Mouse (Mus musculus) bone marrow, adult 2 months (tissue): ENCODE data around the gene Aspdh. TPM values are rescaled to one million over a fixed set of nuclear protein-coding genes. Genes with fewer than 3 reads are reported as not detected.

Source experiments
- H3K27ac ChIP-seq: fragments of 200-500 bp; 2 replicates; pipeline ENCODE4 v1.5.1; 2012; ENCODE audit warnings: low read depth, mild to moderate bottlenecking, control low read depth, inconsistent platforms, low read length; ENCODE audit not compliant: control insufficient read depth, poor library complexity, insufficient read depth
- H3K4me1 ChIP-seq: fragments of 200-500 bp; 2 replicates; pipeline ENCODE4 v1.6.1; 2011; ENCODE audit warnings: low read length; ENCODE audit not compliant: control insufficient read depth, insufficient read depth
- H3K4me3 ChIP-seq: fragments of 200-500 bp; replicated peaks from 2 replicates; pipeline ENCODE3; 2011; ENCODE audit warnings: mild to moderate bottlenecking, low read depth, low read length, control low read depth; ENCODE audit not compliant: control insufficient read depth
- CTCF ChIP-seq: fragments of 200-500 bp; IDR thresholded peaks from 2 replicates; pipeline ENCODE4 v1.5.1; 2011; ENCODE audit warnings: low read length, control low read depth; ENCODE audit not compliant: control insufficient read depth, insufficient read depth
- POLR2A ChIP-seq: fragments of 200-500 bp; IDR thresholded peaks from 2 replicates; pipeline ENCODE4 v1.6.1; 2011; ENCODE audit warnings: low read depth, mild to moderate bottlenecking, control low read depth, low read length, borderline replicate concordance; ENCODE audit not compliant: control insufficient read depth
- WGBS: fragments of 180-500 bp; shearing (Covaris S2); methylation state at CpG from one replicate; pipeline ENCODE4 v1.1.7; 2018; 5-methylcytosine and 5-hydroxymethylcytosine counted together
- polyA plus RNA-seq: library from polyadenylated mRNA; stranded (reverse); fragments of >200 nt; gene quantifications from 2 replicates; pipeline ENCODE4 v1.2.4, GENCODE M21; 2011; ENCODE audit warnings: low replicate concordance; ENCODE audit not compliant: missing spikeins, insufficient read depth, insufficient read length

The Aspdh gene
- polyA plus RNA-seq, 1 experiment = not detected

DNA sequence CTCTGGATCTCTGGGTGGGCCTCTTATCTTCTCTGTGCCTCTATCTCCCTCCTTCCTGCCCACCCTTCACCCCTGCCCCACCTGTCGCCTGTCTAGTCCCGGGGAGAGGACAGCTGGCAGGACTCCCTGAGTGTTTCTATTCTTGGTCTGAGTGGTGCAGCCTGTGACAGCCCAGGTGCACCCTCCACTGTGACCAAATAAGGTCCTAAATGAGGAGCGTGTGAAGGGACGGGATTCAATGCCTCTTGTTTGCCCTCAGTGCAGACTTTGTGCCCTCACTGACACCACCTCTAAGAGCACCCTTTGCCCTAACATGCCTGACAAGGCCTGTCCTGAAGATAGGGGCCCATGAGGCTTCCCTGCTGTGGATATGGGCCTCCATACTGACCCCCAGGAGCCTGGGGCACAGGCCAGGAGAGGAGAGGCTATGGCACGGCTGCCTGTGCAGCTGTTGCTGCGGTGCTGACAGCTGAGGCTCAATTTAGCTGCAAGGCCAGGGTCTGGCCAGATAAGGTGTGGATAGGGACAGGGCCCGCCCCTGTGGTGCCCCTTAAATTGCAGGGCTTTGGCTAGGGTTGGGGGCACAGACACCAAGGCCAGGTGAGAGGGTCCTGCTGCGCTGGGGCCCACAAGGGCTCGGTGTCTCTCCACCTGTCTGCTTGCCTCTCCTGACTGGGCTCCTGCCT is 7.9 kb downstream of the Aspdh start:
- TF ChIP-seq POLR2A = no peak
- TF ChIP-seq CTCF = no peak
- Histone ChIP-seq H3K4me3 (no peak overlapping the region), H3K4me1 (peaks cover 1% of the 10 kb centered on the region), H3K27ac (no peak overlapping the region)
- 46% methylated on average over 9 of the region's 9 CpGs for WGBS

DNA sequence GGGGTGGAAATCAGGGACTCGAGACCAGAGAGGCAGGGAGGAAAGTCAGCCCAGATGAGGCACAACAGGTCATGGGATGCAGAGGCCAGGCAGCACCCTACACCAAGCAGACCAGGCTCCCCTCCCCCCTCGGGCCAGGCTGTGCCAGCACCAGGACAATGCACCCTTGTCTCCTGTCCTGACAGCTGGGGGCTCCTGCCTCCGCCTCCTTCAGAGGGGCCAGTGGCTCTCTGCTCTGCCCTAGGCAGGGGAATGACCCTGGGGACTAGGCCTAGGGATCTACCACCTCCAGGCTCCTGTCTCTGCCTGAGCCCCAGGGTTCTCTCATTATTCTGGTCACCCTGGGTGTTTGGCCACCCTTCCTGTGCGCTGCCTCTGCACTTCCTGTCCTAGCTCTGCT is 9.2 kb downstream of the Aspdh start:
- H3K4me3 ChIP-seq = no peak overlapping the region

DNA sequence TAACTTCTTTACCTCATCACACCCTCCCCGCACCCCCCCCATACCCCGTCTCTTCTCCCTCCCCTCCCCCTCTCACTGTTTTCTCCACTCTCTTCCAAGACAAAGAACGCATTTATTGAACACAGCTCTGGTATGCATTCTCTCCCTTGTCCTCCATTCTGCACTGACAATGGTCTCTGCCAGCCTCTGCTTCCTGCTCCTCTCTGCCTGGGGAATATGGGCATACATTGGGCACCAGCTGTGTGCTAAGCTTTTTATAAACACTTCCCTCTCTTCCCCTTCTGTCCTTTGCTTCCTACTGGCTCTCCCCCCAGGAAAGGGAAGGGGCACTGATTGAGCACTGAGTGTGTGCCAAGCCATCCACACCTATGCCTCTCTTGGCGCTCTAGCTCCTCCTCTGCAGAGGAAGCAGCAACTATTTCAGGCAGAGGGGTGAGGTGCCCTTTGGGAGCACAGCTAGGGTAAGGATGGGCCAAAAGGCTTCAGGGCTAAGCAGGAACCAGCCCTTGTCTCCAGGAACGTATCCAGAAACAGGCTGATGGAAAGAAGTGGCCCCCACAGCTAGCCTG is 9.9 kb downstream of the Aspdh start:
- no peak overlapping the region for H3K4me3 ChIP-seq
- TF ChIP-seq POLR2A = no peak
- no peak for TF ChIP-seq CTCF
- H3K27ac ChIP-seq = no peak overlapping the region
- WGBS = 26% methylated on average over 5 of the region's 5 CpGs
- H3K4me1 ChIP-seq = peaks cover 1% of the 10 kb centered on the region

More for the DNA sequence above, 9.2 kb downstream of the Aspdh start:
- WGBS = 37% methylated on average over 4 of the region's 4 CpGs
- no peak for TF ChIP-seq POLR2A
- TF ChIP-seq CTCF = no peak
- Histone ChIP-seq H3K4me1 (peaks cover 1% of the 10 kb centered on the region), H3K27ac (no peak overlapping the region)

DNA sequence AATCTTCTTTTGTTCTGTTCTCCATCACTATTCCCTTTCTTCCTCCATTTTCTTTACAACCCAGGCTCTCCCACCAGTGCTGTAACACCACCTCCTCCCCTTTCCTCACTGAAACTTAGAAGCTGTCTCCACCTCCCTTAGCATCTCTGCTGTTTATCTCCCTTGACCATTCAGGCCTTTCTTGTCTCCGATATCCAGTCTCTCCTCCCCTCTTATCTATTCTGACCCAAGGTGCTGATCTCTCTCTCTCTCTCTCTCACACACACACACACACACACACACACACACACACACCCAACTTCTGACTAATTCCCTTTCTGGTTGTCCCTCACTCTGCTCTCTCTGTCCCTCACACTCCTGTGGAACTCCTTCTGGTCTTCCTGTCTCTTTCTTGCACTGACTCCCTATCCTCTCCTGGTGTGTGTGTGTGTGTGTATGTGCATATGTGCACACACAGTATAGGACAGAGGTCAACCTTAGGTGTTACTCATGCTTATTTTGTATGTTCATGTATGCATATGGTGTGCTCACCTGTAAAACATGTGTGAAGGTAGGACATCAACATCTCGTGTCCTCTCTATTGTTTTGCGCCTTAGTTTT is 17.7 kb downstream of the Aspdh start:
- Histone ChIP-seq H3K27ac (peak overlapping the region; percentile 61; the same call in 1 of the 2 replicates), H3K4me1 (peaks cover 9% of the 10 kb centered on the region), H3K4me3 (no peak overlapping the region)
- 61% methylated on average over 3 of the region's 3 CpGs for WGBS
- TF ChIP-seq POLR2A = no peak
- no peak for TF ChIP-seq CTCF

DNA sequence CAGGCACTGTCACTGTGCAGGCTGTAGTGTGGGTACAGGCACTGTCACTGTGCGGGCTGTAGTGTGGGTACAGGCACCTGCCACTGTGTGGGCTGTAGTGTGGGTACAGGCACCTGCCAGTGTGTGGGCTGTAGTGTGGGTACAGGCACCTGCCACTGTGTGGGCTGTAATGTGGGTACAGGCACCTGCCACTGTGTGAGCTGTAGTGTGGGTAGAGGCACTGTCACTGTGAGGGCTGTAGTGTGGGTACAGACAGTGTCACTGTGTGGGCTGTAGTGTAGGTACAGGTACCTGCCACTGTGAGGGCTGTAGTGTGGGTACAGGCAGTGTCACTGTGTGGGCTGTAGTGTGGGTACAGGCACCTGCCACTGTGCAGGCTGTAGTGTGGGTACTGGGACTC is 18.9 kb downstream of the Aspdh start:
- 89% methylated on average over 1 of the region's 1 CpGs for WGBS
- no peak overlapping the region for H3K27ac ChIP-seq
- H3K4me3 ChIP-seq = no peak overlapping the region
- peaks cover 9% of the 10 kb centered on the region for H3K4me1 ChIP-seq
- no peak for TF ChIP-seq POLR2A
- TF ChIP-seq CTCF = no peak

DNA sequence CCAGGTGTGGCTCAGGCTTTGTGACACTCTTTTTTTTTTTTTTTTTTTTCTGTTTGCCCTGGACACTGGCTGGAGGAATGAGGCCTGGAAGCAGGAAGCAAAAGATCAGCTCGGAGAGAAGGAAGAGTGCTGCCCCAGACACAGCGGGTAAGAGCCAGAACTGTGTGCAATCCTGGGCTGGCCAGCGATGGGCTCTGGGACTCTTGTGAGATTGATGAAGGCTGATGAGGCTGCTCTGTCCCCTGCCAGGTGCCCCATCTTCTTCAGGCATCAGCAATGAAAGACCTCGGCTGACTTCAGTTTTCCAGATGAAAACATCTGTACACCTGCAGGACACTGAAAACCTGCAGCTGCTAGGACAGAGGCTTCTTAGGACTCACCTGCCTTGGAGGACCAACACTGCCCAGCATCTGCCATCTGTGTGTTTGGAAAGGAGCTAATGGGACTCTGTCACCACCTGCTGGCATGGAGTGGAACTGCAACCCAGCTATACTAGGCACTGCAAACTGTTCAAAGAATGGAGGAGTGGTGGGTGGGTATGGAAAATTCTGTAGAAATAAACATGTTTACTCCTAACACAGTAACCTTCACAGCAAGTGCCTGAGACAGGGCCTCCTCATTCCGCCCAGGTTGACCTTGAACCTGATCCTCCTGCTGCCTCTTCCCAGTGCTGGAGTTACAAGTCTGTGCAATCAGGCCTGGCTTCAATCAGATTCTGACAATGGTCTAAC is 19.8 kb downstream of the Aspdh start:
- Histone ChIP-seq H3K4me3 (no peak overlapping the region), H3K27ac (0 out of 2 replicates have a peak overlapping the region, but pooled peaks have one; percentile 11), H3K4me1 (peaks cover 9% of the 10 kb centered on the region)
- peak; percentile 99 for TF ChIP-seq CTCF
- no peak for TF ChIP-seq POLR2A
- 41% methylated on average over 5 of the region's 5 CpGs for WGBS

DNA sequence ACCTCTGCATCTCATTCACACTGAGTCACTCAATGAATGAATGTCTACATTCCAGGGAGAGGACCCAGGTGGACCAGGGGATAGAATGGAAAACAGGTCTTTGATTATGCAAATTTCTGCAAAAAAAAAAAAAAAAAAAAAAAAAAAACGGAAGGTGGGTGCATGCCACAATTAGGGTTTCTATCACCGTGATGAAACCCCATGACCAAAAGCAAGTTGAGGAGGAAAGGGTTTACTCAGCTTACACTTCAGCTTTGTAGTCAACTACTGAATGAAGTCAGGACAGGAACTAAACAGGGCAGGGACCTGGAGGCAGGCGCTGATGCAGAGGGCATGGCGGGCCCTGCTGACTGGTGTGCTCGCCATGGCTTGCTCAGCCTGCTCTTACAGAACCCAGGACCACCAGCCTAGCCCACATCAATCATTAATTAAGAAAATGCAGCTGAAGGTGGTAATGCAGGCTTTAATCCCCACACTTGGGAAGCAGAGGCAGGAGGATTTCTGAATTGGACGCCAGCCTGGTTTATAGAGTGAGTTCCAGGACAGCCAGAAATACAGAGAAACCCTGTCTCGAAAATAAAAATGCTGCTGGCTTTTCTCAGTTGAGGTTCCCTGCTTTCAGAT is 20.5 kb downstream of the Aspdh start:
- WGBS = 66% methylated on average over 7 of the region's 7 CpGs
- Histone ChIP-seq H3K27ac (no peak overlapping the region), H3K4me3 (no peak overlapping the region), H3K4me1 (peaks cover 9% of the 10 kb centered on the region)
- TF ChIP-seq CTCF (no peak), POLR2A (no peak)

DNA sequence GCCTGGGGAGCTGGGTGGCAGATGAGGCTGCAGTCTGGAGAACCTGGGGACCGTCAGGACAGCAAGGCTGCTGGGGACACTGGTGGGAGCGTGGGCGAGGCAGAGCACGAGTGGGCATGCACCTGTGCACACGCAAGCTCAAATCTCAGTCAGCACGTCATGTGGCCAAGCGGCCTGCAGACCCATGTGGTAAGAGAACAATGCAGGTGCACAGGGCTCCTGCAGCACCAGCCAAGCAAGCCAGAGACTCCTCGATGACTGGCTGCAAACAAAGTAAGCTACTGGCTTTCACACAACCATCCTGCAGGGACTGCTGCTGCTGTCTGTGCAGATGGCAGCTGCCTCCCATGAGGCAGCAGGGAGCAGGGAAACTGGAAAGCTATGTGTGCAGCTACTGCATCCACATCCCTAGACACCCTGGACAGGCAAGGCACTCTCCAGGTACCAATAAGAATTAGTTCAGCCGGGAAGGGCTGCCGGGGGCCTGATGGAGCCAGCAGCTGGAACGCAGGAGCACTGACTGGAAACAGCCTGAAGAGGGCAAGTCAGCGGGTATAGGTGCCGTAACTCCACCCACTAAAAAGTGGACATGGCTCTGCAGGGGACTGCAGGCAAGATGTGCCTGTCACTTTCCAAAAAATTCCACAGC is 21.9 kb downstream of the Aspdh start:
- Histone ChIP-seq H3K4me1 (peaks cover 6% of the 10 kb centered on the region), H3K4me3 (no peak overlapping the region), H3K27ac (no peak overlapping the region)
- 86% methylated on average over 13 of the region's 13 CpGs for WGBS
- TF ChIP-seq CTCF = no peak
- no peak for TF ChIP-seq POLR2A
